Mouse (Mus musculus) heart, embryonic 16.5 days (tissue): ENCODE results near the gene Parp9. TPM values are rescaled to one million over a fixed set of nuclear protein-coding genes. Genes with fewer than 3 reads are reported as not detected.

Experiments used
- ATAC-seq: fragments of 200-750 bp; cut with Nextera tagmentation; replicated peaks from 2 replicates; pipeline ENCODE4 v1.8.0; 2017; ENCODE audit warnings: moderate number of reproducible peaks; ENCODE audit not compliant: insufficient read depth, low FRiP score; ENCODE audit errors: extremely low read depth
- H3K27ac ChIP-seq: fragments of 300-500 bp; sonication (generic); 2 replicates; pipeline ENCODE4 v1.5.1; 2014; ENCODE audit warnings: mild to moderate bottlenecking, low read length, control low read depth, moderate library complexity
- H3K27me3 ChIP-seq: fragments of 300-500 bp; sonication (generic); 2 replicates; pipeline ENCODE4 v1.6.1; 2014; ENCODE audit warnings: low read length, mixed read lengths; ENCODE audit not compliant: control insufficient read depth, insufficient read depth
- H3K36me3 ChIP-seq: fragments of 300-500 bp; sonication (generic); 2 replicates; pipeline ENCODE4 v1.6.1; 2014; ENCODE audit not compliant: control insufficient read depth, insufficient read depth
- H3K4me1 ChIP-seq: fragments of 300-500 bp; sonication (generic); 2 replicates; pipeline ENCODE4 v1.6.1; 2014; ENCODE audit warnings: low read length, mixed read lengths; ENCODE audit not compliant: control insufficient read depth, insufficient read depth
- H3K4me2 ChIP-seq: fragments of 300-500 bp; sonication (generic); 2 replicates; pipeline ENCODE4 v1.6.1; 2014; ENCODE audit warnings: low read depth, mild to moderate bottlenecking, control low read depth, low read length
- H3K4me3 ChIP-seq: fragments of 300-500 bp; sonication (generic); 2 replicates; pipeline ENCODE4 v1.5.1; 2014; ENCODE audit warnings: mild to moderate bottlenecking, control low read depth, low read length
- H3K9ac ChIP-seq: fragments of 300-500 bp; sonication (generic); 2 replicates; pipeline ENCODE4 v1.6.1; 2014; ENCODE audit warnings: low read length, control low read depth
- H3K9me3 ChIP-seq: fragments of 300-500 bp; sonication (generic); replicated peaks from 2 replicates; pipeline ENCODE4 v1.6.1; 2016; ENCODE audit warnings: low read length; ENCODE audit not compliant: control insufficient read depth
- WGBS: fragments of 180-500 bp; shearing (Covaris S2); extraction: QIAGEN DNeasy Blood & Tissue Kit; methylation state at CpG from one replicate; pipeline ENCODE4 v1.1.7; 2014; 5-methylcytosine and 5-hydroxymethylcytosine counted together
- polyA plus RNA-seq: library from polyadenylated mRNA; unstranded; fragments of >200 nt; fragmentation: Nextera tagmentation; extraction: Ambion mirVana; gene quantifications from 2 replicates; pipeline ENCODE4 v1.2.1, GENCODE M21; 2015

Parp9 gene
- polyA plus RNA-seq, 1 experiment from 2014 or later, result 15.4 TPM

DNA sequence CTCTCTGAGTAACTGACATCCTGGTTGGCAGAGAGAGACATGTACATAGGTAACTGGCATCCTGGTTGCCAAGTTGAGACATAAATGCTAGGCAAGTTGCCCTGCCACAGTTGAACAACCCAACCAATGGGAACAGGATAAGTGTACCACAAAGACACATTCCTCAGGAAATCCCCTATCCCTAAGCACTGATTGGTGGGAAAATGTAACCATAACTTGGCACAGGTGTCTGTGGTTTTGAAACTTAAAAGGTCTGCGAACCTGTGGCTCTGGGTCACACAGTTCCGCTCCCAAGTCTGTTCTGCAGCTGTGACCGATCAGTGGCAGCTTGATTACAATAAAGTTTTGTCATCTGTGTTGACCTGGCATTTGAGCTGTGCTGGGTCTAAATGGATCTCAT, 32.9 kb upstream of the Parp9 start:
- H3K9me3 ChIP-seq, result peaks cover 8% of the 10 kb centered on the region; the same call in 1 of the 2 replicates
- ATAC-seq, result peak; percentile 32; the same call in 1 of the 2 replicates
- H3K4me2 ChIP-seq, result no peak overlapping the region
- H3K27ac ChIP-seq, result no peak overlapping the region
- H3K36me3 ChIP-seq, result no peaks in the 10 kb centered on the region
- H3K4me1 ChIP-seq, result 0 out of 2 replicates have a peak, but pooled peaks cover 4% of the 10 kb centered on the region
- no peak overlapping the region for H3K4me3 ChIP-seq
- 89% methylated on average over 3 of the region's 3 CpGs for WGBS
- no peaks in the 10 kb centered on the region for H3K27me3 ChIP-seq
- H3K9ac ChIP-seq, result no peak overlapping the region

GRCm38 (mm10) chr16:35905819-35906485, 32.3 kb upstream of the Parp9 start:
- ATAC-seq, result no peak
- H3K9me3 ChIP-seq, result peaks cover 8% of the 10 kb centered on the region; the same call in 1 of the 2 replicates
- H3K27ac ChIP-seq, result no peak overlapping the region
- H3K4me3 ChIP-seq, result no peak overlapping the region
- H3K4me1 ChIP-seq, result 0 out of 2 replicates have a peak, but pooled peaks cover 4% of the 10 kb centered on the region
- H3K4me2 ChIP-seq, result no peak overlapping the region
- 68% methylated on average over 6 of the region's 6 CpGs for WGBS
- H3K27me3 ChIP-seq, result no peaks in the 10 kb centered on the region
- no peaks in the 10 kb centered on the region for H3K36me3 ChIP-seq
- H3K9ac ChIP-seq, result no peak overlapping the region

DNA sequence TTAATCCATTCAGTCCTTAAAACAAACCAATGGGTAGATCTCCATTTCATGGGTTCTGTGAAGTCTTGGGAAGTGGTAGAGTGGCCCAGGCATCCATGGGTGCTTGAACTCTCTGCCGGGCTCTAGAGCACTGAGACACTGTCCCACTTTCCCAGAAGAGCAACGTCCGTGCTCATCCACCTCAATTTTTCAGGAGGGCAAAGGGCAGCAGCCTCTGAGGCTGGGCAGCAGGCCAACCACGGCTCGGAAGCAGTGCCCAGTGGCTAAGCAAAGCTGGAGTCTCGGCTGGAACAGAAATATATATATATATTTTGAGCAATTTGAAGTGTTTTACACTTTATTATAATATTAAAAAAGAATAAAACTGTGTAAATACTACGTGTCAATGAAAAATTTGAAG, 31.4 kb upstream of the Parp9 start:
- Histone ChIP-seq H3K9ac (no peak overlapping the region), H3K4me2 (no peak overlapping the region), H3K4me1 (0 out of 2 replicates have a peak, but pooled peaks cover 7% of the 10 kb centered on the region), H3K9me3 (peaks cover 8% of the 10 kb centered on the region; the same call in 1 of the 2 replicates), H3K4me3 (no peak overlapping the region), H3K27ac (no peak overlapping the region), H3K36me3 (no peaks in the 10 kb centered on the region), H3K27me3 (no peaks in the 10 kb centered on the region)
- no peak for ATAC-seq
- WGBS, result 63% methylated on average over 7 of the region's 7 CpGs

DNA sequence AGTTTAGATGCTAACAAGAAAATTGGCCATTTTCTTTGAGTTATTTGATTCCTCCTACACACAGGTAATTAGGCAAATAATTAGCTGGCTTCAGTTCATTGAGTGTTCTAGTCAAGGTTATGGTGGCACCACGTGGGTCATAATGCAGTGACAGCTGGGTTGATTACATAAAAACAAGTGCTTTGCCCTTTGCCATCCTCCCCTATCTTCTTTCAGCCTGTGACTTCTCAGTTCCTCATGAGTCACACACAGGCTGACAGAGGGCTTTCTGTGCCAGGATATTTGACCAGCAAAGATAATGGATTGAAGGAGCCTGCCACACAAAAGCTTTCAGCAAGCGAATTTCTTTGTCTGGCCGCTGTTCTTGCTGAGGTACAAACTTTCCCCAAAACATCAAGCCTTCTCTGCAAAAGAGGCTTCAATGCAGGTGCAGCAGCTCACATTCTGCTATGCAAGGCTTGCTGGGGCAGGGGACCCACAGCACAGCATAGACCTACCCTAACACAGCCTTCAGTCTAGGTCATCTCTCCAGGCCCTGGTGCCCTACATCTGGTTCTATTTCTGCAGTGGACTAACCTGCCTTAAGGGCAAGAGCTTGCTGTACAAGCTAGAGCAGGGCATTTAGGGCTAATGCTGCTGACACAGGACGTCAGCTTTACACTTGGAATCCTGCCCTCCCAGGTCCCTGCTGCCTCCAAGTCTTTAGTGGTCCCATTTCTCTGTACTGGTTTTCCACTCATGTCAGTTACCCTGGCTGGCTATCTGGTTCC, 30.7 kb upstream of the Parp9 start:
- ATAC-seq, result peak; percentile 42; the same call in 1 of the 2 replicates
- Histone ChIP-seq H3K4me1 (0 out of 2 replicates have a peak, but pooled peaks cover 7% of the 10 kb centered on the region), H3K9me3 (peaks cover 5% of the 10 kb centered on the region; the same call in 1 of the 2 replicates), H3K27ac (peak overlapping the region; percentile 49), H3K4me2 (no peak overlapping the region), H3K9ac (no peak overlapping the region), H3K27me3 (no peaks in the 10 kb centered on the region), H3K36me3 (no peaks in the 10 kb centered on the region), H3K4me3 (no peak overlapping the region)
- 39% methylated on average over 4 of the region's 4 CpGs for WGBS

DNA sequence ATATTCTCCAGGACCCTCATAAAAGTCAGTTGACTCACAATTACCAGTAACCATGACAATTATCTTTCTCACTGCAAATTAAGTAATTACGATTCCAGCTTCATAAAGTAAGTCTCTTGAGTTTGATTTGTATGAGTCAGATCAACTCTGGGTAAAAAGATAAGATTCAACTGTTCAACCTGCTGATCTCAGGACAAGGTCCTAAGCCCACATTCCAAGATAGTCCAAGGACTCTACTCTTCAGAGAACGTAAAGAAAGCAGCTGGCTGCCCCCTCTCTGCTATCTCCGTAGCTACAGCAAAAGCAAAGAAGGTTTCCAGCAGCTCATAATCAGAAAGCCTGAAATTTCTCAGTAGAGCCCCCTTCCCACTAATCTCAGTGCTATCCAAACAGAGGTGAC, 26.8 kb upstream of the Parp9 start:
- Histone ChIP-seq H3K4me3 (no peak overlapping the region), H3K27me3 (no peaks in the 10 kb centered on the region), H3K9me3 (peaks cover 6% of the 10 kb centered on the region; the same call in 1 of the 2 replicates), H3K36me3 (no peaks in the 10 kb centered on the region), H3K4me1 (peaks cover 11% of the 10 kb centered on the region; the same call in 1 of the 2 replicates), H3K9ac (no peak overlapping the region), H3K4me2 (no peak overlapping the region), H3K27ac (no peak overlapping the region)
- ATAC-seq, result no peak
- 48% methylated on average over 3 of the region's 3 CpGs for WGBS

DNA sequence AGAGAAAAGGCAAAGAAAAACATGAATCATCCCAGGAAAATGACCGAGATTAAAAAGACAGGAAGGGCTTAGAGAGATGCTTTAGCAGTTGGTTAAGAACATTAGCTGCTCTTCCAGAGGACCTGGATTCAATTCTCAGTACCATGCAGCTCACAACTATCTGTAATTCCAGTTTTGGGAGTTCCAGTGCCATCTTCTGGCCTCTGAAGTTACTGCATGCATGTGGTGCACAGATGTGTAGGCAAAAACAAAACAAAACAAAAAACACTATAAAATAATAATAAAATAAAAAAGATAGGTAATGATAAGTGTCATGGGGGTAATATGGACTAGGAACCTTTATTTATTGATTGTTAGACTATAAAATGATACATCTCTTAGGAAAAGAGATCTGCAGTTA, 24.7 kb upstream of the Parp9 start:
- ATAC-seq, result no peak
- 76% methylated on average over 1 of the region's 1 CpGs for WGBS
- Histone ChIP-seq H3K4me2 (no peak overlapping the region), H3K27ac (no peak overlapping the region), H3K9me3 (peaks cover 6% of the 10 kb centered on the region; the same call in 1 of the 2 replicates), H3K9ac (no peak overlapping the region), H3K4me3 (no peak overlapping the region), H3K27me3 (no peaks in the 10 kb centered on the region), H3K4me1 (peaks cover 8% of the 10 kb centered on the region; the same call in 1 of the 2 replicates), H3K36me3 (no peaks in the 10 kb centered on the region)

GRCm38 (mm10) chr16:35914301-35914700, 24.0 kb upstream of the Parp9 start:
- no peak overlapping the region for H3K27ac ChIP-seq
- no peaks in the 10 kb centered on the region for H3K36me3 ChIP-seq
- no peak for ATAC-seq
- H3K4me1 ChIP-seq, result peaks cover 8% of the 10 kb centered on the region; the same call in 1 of the 2 replicates
- no peak overlapping the region for H3K4me2 ChIP-seq
- no peak overlapping the region for H3K4me3 ChIP-seq
- 58% methylated on average over 5 of the region's 5 CpGs for WGBS
- H3K9ac ChIP-seq, result no peak overlapping the region
- peaks cover 6% of the 10 kb centered on the region; the same call in 1 of the 2 replicates for H3K9me3 ChIP-seq
- H3K27me3 ChIP-seq, result no peaks in the 10 kb centered on the region

- Histone ChIP-seq H3K27me3 (no peaks in the 10 kb centered on the region), H3K9me3 (no peaks in the 10 kb centered on the region), H3K36me3 (no peaks in the 10 kb centered on the region), H3K4me2 (peak overlapping the region; percentile 14; the same call in 1 of the 2 replicates), H3K9ac (no peak overlapping the region), H3K4me1 (peaks cover 5% of the 10 kb centered on the region; the same call in 1 of the 2 replicates), H3K27ac (no peak overlapping the region), H3K4me3 (no peak overlapping the region)
- no peak for ATAC-seq
- 79% methylated on average over 6 of the region's 6 CpGs for WGBS
Observed at GRCm38 (mm10) chr16:35918721-35919543, 19.3 kb upstream of the Parp9 start.
